Mouse (Mus musculus): ENCODE measurements at regions not wholly inside any gene's neighbourhood (a gene's known extent, or its start where the extent isn't known, plus 50 kb on each side); places are given as distances from the start of the nearest gene placed in this dataset.

DNA sequence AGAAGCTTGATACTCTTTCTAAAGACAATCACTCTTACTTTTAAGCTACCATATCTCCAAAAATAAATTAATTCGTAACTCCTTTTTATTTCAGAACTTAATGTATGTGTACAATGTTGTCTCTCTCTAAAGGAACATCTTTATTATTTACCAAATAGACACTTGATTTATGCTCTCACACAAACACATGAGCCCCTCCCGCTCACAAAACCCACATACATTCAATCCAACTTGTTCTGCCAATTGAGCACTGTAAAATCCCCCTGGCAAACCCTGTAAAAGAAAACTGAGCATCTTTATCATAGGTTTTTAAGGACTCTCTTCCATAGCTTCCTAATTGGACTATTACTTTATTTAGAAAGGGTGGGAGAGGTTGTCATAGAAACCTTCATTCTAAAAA lies 812.5 kb downstream of the Phf3 start:
- no peak for DNase-seq (ENCODE audit: inconsistent ontology term)

- DNase-seq (ENCODE audit: inconsistent ontology term) = no peak
These were observed 812.9 kb downstream of the Phf3 start for GRCm38 (mm10) chr1:30060806-30061205.

DNA sequence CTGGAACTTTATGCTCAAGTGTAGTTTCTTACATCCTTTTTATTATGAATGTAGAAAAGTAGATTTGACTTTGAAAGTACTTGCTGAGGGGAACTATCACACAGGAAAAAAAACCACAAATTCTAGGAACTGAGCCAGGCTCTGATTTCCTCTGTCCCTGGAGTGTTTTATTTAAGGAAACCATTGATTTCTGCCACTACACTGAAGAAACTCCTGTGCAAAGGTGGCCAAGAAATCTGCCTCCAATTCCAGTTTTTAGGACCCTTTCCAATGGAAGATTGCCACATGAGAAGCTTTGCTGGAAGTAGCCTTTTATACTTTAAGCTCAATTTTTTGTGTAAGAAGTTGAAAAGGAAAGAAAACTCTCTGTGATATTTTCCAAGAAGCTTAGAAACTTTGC lies 856.1 kb downstream of the Phf3 start:
- DNase-seq (ENCODE audit: inconsistent ontology term) = no peak

GRCm38 (mm10) chr1:30008757-30009340 lies 864.9 kb downstream of the Phf3 start:
- peak; percentile 22 for DNase-seq (ENCODE audit: inconsistent ontology term)
